Mouse (Mus musculus): ENCODE results near the gene Catsperb. TPM values are rescaled to one million over a fixed set of nuclear protein-coding genes. Genes with fewer than 3 reads are reported as not detected.
"Not testable (repeated sequence)": the region's sequence is repeated elsewhere in the genome, so short reads cannot be mapped to it uniquely, and the experiment has no call there.

The Catsperb gene
- polyA plus RNA-seq (2012; rRNA removed) (not detected in 2 replicates), polyA plus RNA-seq (2014; fragmentation: Nextera tagmentation; extraction: Ambion mirVana) (not detected in 2 replicates)

DNA sequence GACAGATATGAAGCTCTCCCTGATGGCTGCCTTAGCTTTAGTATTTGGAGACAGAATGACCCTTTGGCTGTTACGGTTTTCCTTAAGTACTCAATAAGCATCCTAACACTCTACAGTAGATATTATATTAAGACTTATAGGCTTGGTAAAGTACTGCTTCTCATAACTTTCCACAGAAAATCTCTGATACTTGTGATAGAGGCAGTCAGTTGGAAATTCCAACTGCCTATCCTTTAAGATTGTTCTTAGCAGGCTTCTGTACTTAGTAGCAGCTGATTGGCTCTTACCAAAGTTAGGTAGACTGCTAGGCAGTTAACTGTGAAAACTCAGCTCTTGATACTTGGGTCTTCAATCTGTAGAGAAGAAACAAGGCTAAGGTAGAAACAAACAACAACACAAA, at the start of gene Catsperb:
TSS of gene Catsperb (plus strand) at position 301 of the 400 bp plus-strand sequence.
- H3K4me1 ChIP-seq (ENCODE audit: control insufficient read depth, insufficient read depth, low read length); H3K9ac ChIP-seq (ENCODE audit: low read depth, low read length, severe bottlenecking); H3K4me3 ChIP-seq (replicated peaks; ENCODE audit: low read length); H3K27ac ChIP-seq (replicated peaks; ENCODE audit: low read depth, low read length); ATAC-seq (ENCODE audit: low FRiP score, low read depth); H3K27me3 ChIP-seq (ENCODE audit: control insufficient read depth, insufficient read depth, low read length); DNase-seq (ENCODE audit: low spot score); H3K4me2 ChIP-seq (replicated peaks; ENCODE audit: low read depth, low read length, severe bottlenecking); H3K9me3 ChIP-seq (ENCODE audit: control insufficient read depth, low read length); H3K36me3 ChIP-seq (ENCODE audit: control insufficient read depth, insufficient read depth, low read length): not testable (repeated sequence)
- WGBS, result 86% methylated on average over 1 of the region's 1 CpGs

DNA sequence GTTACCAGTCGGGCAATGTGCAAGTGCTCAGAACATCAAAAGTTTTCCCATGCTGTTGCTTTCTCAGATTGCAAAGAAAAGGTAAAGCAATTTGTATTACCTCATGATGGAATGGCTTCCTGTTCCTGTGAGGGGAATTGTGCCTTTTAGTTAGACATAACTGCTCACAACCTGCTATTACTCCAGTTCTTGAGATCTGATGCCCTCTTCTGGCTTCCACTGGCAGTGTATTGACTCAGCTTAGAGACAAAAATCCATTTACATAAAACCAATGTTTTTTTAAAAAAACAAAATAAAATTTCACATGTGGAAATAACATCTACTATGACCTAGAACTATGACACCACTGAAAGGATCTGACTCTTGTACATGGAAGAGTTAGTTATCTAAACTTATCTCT, 43.0 kb upstream of the Catsperb start:
- H3K4me1 ChIP-seq (ENCODE audit: control insufficient read depth, insufficient read depth, low read length); DNase-seq (ENCODE audit: low spot score); ATAC-seq (ENCODE audit: low FRiP score, low read depth); H3K36me3 ChIP-seq (ENCODE audit: control insufficient read depth, insufficient read depth, low read length); H3K9me3 ChIP-seq (ENCODE audit: control insufficient read depth, low read length); H3K9ac ChIP-seq (ENCODE audit: low read depth, low read length, severe bottlenecking); H3K4me2 ChIP-seq (replicated peaks; ENCODE audit: low read depth, low read length, severe bottlenecking); H3K27me3 ChIP-seq (ENCODE audit: control insufficient read depth, insufficient read depth, low read length); H3K4me3 ChIP-seq (replicated peaks; ENCODE audit: low read length); H3K27ac ChIP-seq (replicated peaks; ENCODE audit: low read depth, low read length): not testable (repeated sequence)
- 69% methylated on average over 1 of the region's 1 CpGs for WGBS

DNA sequence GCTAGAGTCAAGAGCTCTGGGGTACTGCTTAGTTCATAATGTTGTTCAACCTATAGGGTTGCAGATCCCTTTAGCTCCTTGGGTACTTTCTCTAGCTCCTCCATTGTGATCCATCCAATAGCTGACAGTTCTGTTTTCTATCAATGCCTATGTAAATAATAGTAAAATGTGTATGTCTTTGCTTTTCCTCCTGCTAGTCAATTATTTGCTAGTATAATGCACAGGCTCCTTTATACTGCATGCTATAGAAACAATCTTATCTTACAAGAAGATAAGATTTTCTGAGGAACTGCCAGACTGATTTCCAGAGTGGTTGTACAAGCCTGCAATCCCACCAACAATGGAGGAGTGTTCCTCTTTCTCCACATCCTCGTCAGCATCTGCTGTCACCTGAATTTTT, 23.0 kb upstream of the Catsperb start:
- not testable (repeated sequence) for DNase-seq (ENCODE audit: low spot score); H3K27me3 ChIP-seq (ENCODE audit: control insufficient read depth, insufficient read depth, low read length); H3K27ac ChIP-seq (replicated peaks; ENCODE audit: low read depth, low read length); H3K4me1 ChIP-seq (ENCODE audit: control insufficient read depth, insufficient read depth, low read length); H3K9ac ChIP-seq (ENCODE audit: low read depth, low read length, severe bottlenecking); H3K4me3 ChIP-seq (replicated peaks; ENCODE audit: low read length); H3K4me2 ChIP-seq (replicated peaks; ENCODE audit: low read depth, low read length, severe bottlenecking); ATAC-seq (ENCODE audit: low FRiP score, low read depth); H3K9me3 ChIP-seq (ENCODE audit: control insufficient read depth, low read length); H3K36me3 ChIP-seq (ENCODE audit: control insufficient read depth, insufficient read depth, low read length)
- WGBS, result no CpG with 5 or more reads among the region's 1 CpGs

DNA sequence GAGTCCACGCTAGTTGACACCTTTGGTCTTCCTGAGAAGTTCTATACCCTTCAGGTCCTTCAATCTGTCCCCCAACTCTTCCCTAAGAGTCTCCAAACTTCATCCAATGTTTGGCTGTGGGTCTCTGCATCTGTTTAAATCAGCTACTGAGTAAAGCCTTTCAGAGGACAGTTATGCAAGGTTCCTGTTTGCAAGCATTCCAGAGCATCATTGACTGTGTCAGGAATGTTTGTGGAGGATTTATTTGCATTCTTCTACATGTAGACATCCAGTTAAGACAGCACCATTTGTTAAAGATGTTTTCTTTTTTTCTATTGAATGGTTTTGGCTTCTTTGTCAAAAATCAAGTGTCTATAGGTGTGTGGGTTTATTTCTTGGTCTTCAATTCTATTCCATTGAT, 21.7 kb downstream of the Catsperb start:
- Histone ChIP-seq H3K36me3 (ENCODE audit: control insufficient read depth, insufficient read depth, low read length) (no peaks in the 10 kb centered on the region), H3K27me3 (ENCODE audit: control insufficient read depth, insufficient read depth, low read length) (no peaks in the 10 kb centered on the region), H3K4me1 (ENCODE audit: control insufficient read depth, insufficient read depth, low read length) (no peaks in the 10 kb centered on the region), H3K4me2 (replicated peaks; ENCODE audit: low read depth, low read length, severe bottlenecking) (no peak overlapping the region), H3K27ac (replicated peaks; ENCODE audit: low read depth, low read length) (no peak overlapping the region), H3K9ac (ENCODE audit: low read depth, low read length, severe bottlenecking) (no peak overlapping the region), H3K4me3 (replicated peaks; ENCODE audit: low read length) (no peak overlapping the region), H3K9me3 (ENCODE audit: control insufficient read depth, low read length) (no peaks in the 10 kb centered on the region)
- ATAC-seq (ENCODE audit: low FRiP score, low read depth) (no peak), DNase-seq (ENCODE audit: low spot score) (no peak)
- no peak for TF ChIP-seq POLR2A (IDR thresholded peaks at IDR 0.05; ENCODE audit: borderline replicate concordance, extremely low read depth, insufficient read depth, insufficient read length)
- 65% methylated on average over 1 of the region's 1 CpGs for WGBS

DNA sequence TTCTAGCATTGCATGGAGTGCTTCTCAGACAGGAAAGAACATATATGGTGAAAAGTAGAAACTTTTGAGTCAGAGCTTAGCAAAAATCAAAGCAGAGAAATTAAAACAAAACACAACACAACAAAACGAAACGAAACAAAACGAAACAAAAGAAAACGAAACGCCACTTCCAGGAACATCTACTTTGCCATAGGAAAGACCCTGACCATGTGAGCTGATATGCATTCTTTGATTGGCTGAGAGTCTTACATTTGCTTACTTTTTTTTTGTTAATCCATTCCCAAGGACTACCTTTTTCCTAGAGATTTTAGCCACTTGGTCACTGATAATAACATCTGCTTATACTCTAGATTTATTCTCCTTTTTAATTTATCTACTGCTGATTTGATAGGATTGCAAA, 57.6 kb downstream of the Catsperb start:
- TF ChIP-seq POLR2A (IDR thresholded peaks at IDR 0.05; ENCODE audit: borderline replicate concordance, extremely low read depth, insufficient read depth, insufficient read length), result no peak
- DNase-seq (ENCODE audit: low spot score), result no peak
- WGBS, result 93% methylated on average over 5 of the region's 5 CpGs

DNA sequence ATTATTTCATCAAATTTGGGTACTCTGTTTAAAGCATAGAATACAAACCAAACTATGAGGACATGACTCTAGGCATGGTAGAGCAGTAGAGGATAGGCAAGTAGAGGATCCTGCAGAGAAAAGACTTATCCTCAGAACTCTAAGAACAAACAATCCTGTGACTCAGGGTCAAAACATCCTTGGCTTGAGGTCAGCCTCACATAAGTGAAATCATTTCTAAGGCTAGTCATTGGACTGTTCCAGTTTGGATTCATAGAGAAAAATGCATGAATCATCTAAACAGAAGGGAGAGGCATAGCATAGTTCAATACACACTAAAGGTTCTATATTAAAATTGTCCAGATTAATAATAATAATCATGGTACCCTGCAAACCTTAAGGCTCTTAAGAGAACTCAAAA, 79.1 kb downstream of the Catsperb start:
- H3K36me3 ChIP-seq (ENCODE audit: control insufficient read depth, insufficient read depth, low read length), result no peaks in the 10 kb centered on the region
- ATAC-seq (ENCODE audit: low FRiP score, low read depth), result no peak
- no peak for DNase-seq (ENCODE audit: low spot score)

More for the DNA sequence above, 57.6 kb downstream of the Catsperb start:
- H3K9me3 ChIP-seq (ENCODE audit: control insufficient read depth, low read length), result no peaks in the 10 kb centered on the region
- H3K27ac ChIP-seq (replicated peaks; ENCODE audit: low read depth, low read length), result no peak overlapping the region
- no peaks in the 10 kb centered on the region for H3K4me1 ChIP-seq (ENCODE audit: control insufficient read depth, insufficient read depth, low read length)
- H3K36me3 ChIP-seq (ENCODE audit: control insufficient read depth, insufficient read depth, low read length), result no peaks in the 10 kb centered on the region
- ATAC-seq (ENCODE audit: low FRiP score, low read depth), result no peak
- no peak overlapping the region for H3K4me3 ChIP-seq (replicated peaks; ENCODE audit: low read length)
- no peak overlapping the region for H3K9ac ChIP-seq (ENCODE audit: low read depth, low read length, severe bottlenecking)
- H3K4me2 ChIP-seq (replicated peaks; ENCODE audit: low read depth, low read length, severe bottlenecking), result no peak overlapping the region
- H3K27me3 ChIP-seq (ENCODE audit: control insufficient read depth, insufficient read depth, low read length), result no peaks in the 10 kb centered on the region

DNA sequence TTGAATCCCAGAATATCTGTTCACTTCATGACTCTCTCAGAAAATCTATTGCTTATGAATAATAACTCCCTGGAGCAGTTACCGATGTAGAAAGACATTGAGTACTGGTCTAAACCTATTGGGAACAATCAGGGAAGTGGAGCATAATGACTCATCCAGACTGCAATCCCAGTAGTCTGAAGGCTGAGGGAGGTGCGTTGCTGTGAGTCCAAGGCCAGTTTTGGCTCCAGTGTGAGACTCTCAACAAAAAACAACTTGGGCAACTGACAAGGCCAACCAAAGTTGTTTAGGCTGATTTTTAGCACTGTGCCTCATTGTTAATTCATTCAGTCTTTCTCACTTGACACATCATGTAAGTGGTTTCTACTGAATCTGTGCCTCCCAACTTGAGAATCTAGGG, 106.9 kb downstream of the Catsperb start:
- not testable (repeated sequence) for H3K27me3 ChIP-seq (ENCODE audit: control insufficient read depth, insufficient read depth, low read length); H3K9me3 ChIP-seq (ENCODE audit: control insufficient read depth, low read length); H3K4me1 ChIP-seq (ENCODE audit: control insufficient read depth, insufficient read depth, low read length); H3K9ac ChIP-seq (ENCODE audit: low read depth, low read length, severe bottlenecking); H3K36me3 ChIP-seq (ENCODE audit: control insufficient read depth, insufficient read depth, low read length); H3K27ac ChIP-seq (replicated peaks; ENCODE audit: low read depth, low read length); ATAC-seq (ENCODE audit: low FRiP score, low read depth); H3K4me2 ChIP-seq (replicated peaks; ENCODE audit: low read depth, low read length, severe bottlenecking); H3K4me3 ChIP-seq (replicated peaks; ENCODE audit: low read length); DNase-seq (ENCODE audit: low spot score)
- WGBS, result 83% methylated on average over 2 of the region's 2 CpGs

More for the DNA sequence above, 79.1 kb downstream of the Catsperb start:
- no peaks in the 10 kb centered on the region for H3K9me3 ChIP-seq (ENCODE audit: control insufficient read depth, low read length)
- no peaks in the 10 kb centered on the region for H3K27me3 ChIP-seq (ENCODE audit: control insufficient read depth, insufficient read depth, low read length)
- no peak overlapping the region for H3K27ac ChIP-seq (replicated peaks; ENCODE audit: low read depth, low read length)
- no peak overlapping the region for H3K4me3 ChIP-seq (replicated peaks; ENCODE audit: low read length)
- no peaks in the 10 kb centered on the region for H3K4me1 ChIP-seq (ENCODE audit: control insufficient read depth, insufficient read depth, low read length)
- TF ChIP-seq POLR2A (IDR thresholded peaks at IDR 0.05; ENCODE audit: borderline replicate concordance, extremely low read depth, insufficient read depth, insufficient read length), result no peak
- H3K9ac ChIP-seq (ENCODE audit: low read depth, low read length, severe bottlenecking), result no peak overlapping the region
- no peak overlapping the region for H3K4me2 ChIP-seq (replicated peaks; ENCODE audit: low read depth, low read length, severe bottlenecking)

DNA sequence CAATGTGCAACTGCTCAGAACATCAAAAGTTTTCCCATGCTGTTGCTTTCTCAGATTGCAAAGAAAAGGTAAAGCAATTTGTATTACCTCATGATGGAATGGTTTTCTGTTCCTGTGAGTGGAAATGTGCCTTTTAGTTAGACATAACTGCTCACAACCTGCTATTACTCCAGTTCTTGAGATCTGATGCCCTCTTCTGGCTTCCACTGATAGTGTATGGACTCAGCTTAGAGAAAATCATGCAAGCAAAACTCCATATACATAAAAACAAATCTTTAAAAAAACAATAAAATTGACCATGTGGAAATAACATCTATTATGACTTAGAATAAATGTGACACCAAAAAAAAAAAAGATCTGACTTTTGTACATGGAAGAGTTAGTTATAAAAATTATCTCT, 202.2 kb downstream of the Catsperb start:
- not testable (repeated sequence) for H3K27me3 ChIP-seq (ENCODE audit: control insufficient read depth, insufficient read depth, low read length); H3K9me3 ChIP-seq (ENCODE audit: control insufficient read depth, low read length); DNase-seq (ENCODE audit: low spot score); H3K4me1 ChIP-seq (ENCODE audit: control insufficient read depth, insufficient read depth, low read length); H3K36me3 ChIP-seq (ENCODE audit: control insufficient read depth, insufficient read depth, low read length); H3K4me2 ChIP-seq (replicated peaks; ENCODE audit: low read depth, low read length, severe bottlenecking); H3K27ac ChIP-seq (replicated peaks; ENCODE audit: low read depth, low read length); H3K9ac ChIP-seq (ENCODE audit: low read depth, low read length, severe bottlenecking); ATAC-seq (ENCODE audit: low FRiP score, low read depth); H3K4me3 ChIP-seq (replicated peaks; ENCODE audit: low read length)
